Mouse (Mus musculus) limb, embryonic 14.5 days (tissue): ENCODE data around the gene Gm20388. TPM values are rescaled to one million over a fixed set of nuclear protein-coding genes. Genes with fewer than 3 reads are reported as not detected.
A peak's percentile ranks its signal among the peaks of the same experiment; 100 is the strongest.

ENCODE experiments used
- ATAC-seq: fragments of 200-750 bp; cut with Nextera tagmentation; 2 replicates; pipeline ENCODE4 v1.8.0; 2017; ENCODE audit warnings: low read depth, moderate number of reproducible peaks, moderate TSS enrichment; ENCODE audit not compliant: low FRiP score
- DNase-seq: peaks from one replicate; pipeline ENCODE4 v3.0.0-alpha.2; 2015; ENCODE audit warnings: low spot score
- H3K27ac ChIP-seq: fragments of 300-500 bp; sonication (generic); replicated peaks from 2 replicates; pipeline ENCODE4 v1.5.1; 2014; ENCODE audit warnings: low read depth, mild to moderate bottlenecking, low read length, moderate library complexity, mixed read lengths
- H3K27me3 ChIP-seq: fragments of 300-500 bp; sonication (generic); 2 replicates; pipeline ENCODE4 v1.6.1; 2014; ENCODE audit warnings: low read length, mixed read lengths; ENCODE audit not compliant: control insufficient read depth, insufficient read depth
- H3K36me3 ChIP-seq: fragments of 300-500 bp; sonication (generic); 2 replicates; pipeline ENCODE4 v1.6.1; 2014; ENCODE audit warnings: mild to moderate bottlenecking, low read length, moderate library complexity, mixed read lengths; ENCODE audit not compliant: control insufficient read depth, insufficient read depth
- H3K4me1 ChIP-seq: fragments of 300-500 bp; sonication (generic); 2 replicates; pipeline ENCODE4 v1.6.1; 2014; ENCODE audit warnings: antibody characterized with exemption, low read length, mixed read lengths; ENCODE audit not compliant: control insufficient read depth, insufficient read depth
- H3K4me2 ChIP-seq: fragments of 300-500 bp; sonication (generic); replicated peaks from 2 replicates; pipeline ENCODE4 v1.6.1; 2014; ENCODE audit warnings: low read depth, mild to moderate bottlenecking, low read length, moderate library complexity; ENCODE audit not compliant: severe bottlenecking
- H3K4me3 ChIP-seq: fragments of 300-500 bp; sonication (generic); replicated peaks from 2 replicates; pipeline ENCODE4 v1.5.1; 2014; ENCODE audit warnings: low read length
- H3K9ac ChIP-seq: fragments of 300-500 bp; sonication (generic); 2 replicates; pipeline ENCODE4 v1.6.1; 2014; ENCODE audit warnings: mild to moderate bottlenecking, low read depth, low read length, moderate library complexity; ENCODE audit not compliant: severe bottlenecking
- H3K9me3 ChIP-seq: fragments of 300-500 bp; sonication (generic); 2 replicates; pipeline ENCODE4 v1.6.1; 2016; ENCODE audit warnings: low read length; ENCODE audit not compliant: control insufficient read depth
- POLR2A ChIP-seq: fragments of 200-500 bp; IDR thresholded peaks from 2 replicates; pipeline ENCODE4 v1.8.0; 2012; ENCODE audit warnings: inconsistent platforms, mild to moderate bottlenecking, moderate library complexity, borderline replicate concordance; ENCODE audit not compliant: insufficient read depth, insufficient read length; ENCODE audit errors: extremely low read depth
- WGBS: fragments of 180-500 bp; shearing (Covaris S2); extraction: QIAGEN DNeasy Blood & Tissue Kit; methylation state at CpG from one replicate; pipeline ENCODE4 v1.1.7; 2014; 5-methylcytosine and 5-hydroxymethylcytosine counted together
- polyA plus RNA-seq, 2 experiments: library from polyadenylated mRNA; depleted of rRNA in 1 of 2; stranded (reverse) in 1 of 2; unstranded in 1 of 2; fragments of >200 nt; fragmentation: Nextera tagmentation in 1 of 2; extraction: Ambion mirVana in 1 of 2; gene quantifications; 2 replicates each; pipeline versions ENCODE4 v1.2.1 to v1.2.3; 2012 to 2014

Gene Gm20388
- polyA plus RNA-seq, 2 experiments = 1.9 to 49.9 TPM

- H3K4me1 ChIP-seq = peaks cover 14% of the 10 kb centered on the region
- 87% methylated on average over 11 of the region's 11 CpGs for WGBS
- DNase-seq (no peak), ATAC-seq (no peak)
- no peaks in the 10 kb centered on the region for H3K36me3 ChIP-seq
- H3K9me3 ChIP-seq = no peaks in the 10 kb centered on the region
- H3K27me3 ChIP-seq = no peaks in the 10 kb centered on the region
- H3K27ac ChIP-seq = no peak overlapping the region
- H3K4me2 ChIP-seq = no peak overlapping the region
- no peak for TF ChIP-seq POLR2A
- H3K4me3 ChIP-seq = no peak overlapping the region
- no peak overlapping the region for H3K9ac ChIP-seq
Observed at GRCm38 (mm10) chr8:123037487-123037886, 3126.8 kb downstream of the Gm20388 start.

DNA sequence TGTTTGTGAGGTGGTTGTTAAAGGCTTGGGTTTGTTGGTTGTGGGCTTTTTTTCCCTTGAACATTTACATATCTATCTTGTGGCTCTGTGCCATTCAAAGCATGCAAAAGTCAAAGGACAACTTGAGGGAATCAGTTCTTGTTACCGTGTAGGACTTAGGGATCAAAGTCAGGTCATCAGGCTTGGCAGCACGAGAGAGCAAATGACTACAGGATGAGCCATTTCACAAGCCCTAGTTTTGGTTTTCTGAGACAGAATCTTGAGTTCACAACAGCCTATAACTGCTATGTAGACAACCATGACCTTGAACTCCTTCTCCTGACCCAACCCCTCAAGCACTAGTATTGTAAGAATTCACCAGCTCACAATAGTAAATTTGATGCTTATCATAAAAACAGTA is 3127.7 kb downstream of the Gm20388 start:
- Histone ChIP-seq H3K4me1 (peaks cover 17% of the 10 kb centered on the region), H3K36me3 (no peaks in the 10 kb centered on the region), H3K9ac (no peak overlapping the region), H3K4me3 (no peak overlapping the region), H3K27me3 (no peaks in the 10 kb centered on the region), H3K27ac (no peak overlapping the region), H3K9me3 (no peaks in the 10 kb centered on the region), H3K4me2 (no peak overlapping the region)
- no peak for DNase-seq
- ATAC-seq = no peak
- 57% methylated on average over 2 of the region's 2 CpGs for WGBS
- no peak for TF ChIP-seq POLR2A

DNA sequence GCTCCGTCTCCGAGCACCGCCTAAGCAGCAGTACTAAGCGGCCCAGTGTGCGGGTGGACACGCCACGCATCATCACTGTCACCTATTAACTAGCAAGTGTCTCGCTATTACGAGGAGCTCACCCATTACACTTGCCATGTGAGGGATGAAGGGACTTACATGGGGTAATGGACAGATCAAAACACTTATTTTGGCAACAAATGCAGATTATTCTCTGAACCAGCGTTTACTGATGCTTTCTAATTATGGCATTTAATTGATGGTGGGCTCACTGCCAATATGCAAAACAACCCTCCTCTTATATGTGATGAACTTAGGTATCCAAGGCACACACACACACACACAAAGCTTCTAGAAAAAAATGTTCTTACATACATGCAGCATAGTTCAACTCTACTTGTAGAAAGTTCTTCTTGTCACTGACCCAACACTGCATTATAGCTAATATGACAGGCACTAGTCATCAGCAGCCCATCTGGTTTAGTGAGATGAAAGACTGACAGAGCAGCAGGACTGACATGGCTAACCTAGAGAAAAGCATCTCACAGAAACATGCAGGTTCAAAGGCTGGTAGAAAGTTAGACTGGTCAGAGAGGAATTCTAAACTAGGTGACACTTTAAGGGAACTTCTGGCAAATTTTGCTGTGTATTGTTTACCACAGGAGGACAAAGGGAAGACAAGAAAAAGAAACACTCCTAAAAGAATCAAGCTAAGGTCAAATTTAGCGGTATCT is 3128.9 kb downstream of the Gm20388 start:
- no peaks in the 10 kb centered on the region for H3K27me3 ChIP-seq
- H3K9ac ChIP-seq = 0 out of 2 replicates have a peak overlapping the region, but pooled peaks have one; percentile 3
- H3K27ac ChIP-seq = no peak overlapping the region
- H3K9me3 ChIP-seq = no peaks in the 10 kb centered on the region
- 0 out of 2 replicates have a peak, but pooled peaks cover 2% of the 10 kb centered on the region for H3K36me3 ChIP-seq
- H3K4me1 ChIP-seq = peaks cover 18% of the 10 kb centered on the region
- 84% methylated on average over 11 of the region's 11 CpGs for WGBS
- DNase-seq = no peak
- no peak for TF ChIP-seq POLR2A
- H3K4me3 ChIP-seq = no peak overlapping the region
- no peak for ATAC-seq
- peak overlapping the region; percentile 73; the same call in 1 of the 2 replicates for H3K4me2 ChIP-seq

DNA sequence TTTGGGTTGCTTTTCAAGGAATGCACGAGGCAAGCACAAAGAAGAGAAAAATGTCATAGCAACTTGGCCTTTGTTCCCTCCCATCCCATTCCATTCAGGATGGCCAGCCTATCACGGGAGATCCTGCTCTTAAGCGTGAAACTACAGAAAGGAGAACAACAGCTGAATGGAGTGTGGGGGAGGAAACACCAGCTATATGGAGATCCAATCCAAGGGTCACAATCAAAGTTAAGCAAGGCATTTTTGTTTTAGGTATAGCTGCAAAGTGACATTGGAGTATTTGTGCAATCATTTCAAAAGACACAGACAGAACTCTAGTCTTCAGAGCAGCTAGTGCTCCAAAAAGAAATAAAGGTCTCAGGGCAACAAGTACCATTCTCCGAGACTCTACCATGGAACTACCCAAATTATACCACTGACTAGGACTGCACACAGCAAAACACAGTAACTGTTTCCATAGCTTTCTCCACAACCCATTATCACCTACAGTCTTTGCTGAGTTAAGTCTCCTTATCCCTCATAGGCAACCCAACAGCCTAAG is 3129.5 kb downstream of the Gm20388 start:
- H3K36me3 ChIP-seq = 0 out of 2 replicates have a peak, but pooled peaks cover 2% of the 10 kb centered on the region
- no peaks in the 10 kb centered on the region for H3K27me3 ChIP-seq
- ATAC-seq (no peak), DNase-seq (peak; percentile 25)
- peak overlapping the region; percentile 73 for H3K4me2 ChIP-seq
- 27% methylated on average over 4 of the region's 4 CpGs for WGBS
- peaks cover 17% of the 10 kb centered on the region for H3K4me1 ChIP-seq
- no peaks in the 10 kb centered on the region for H3K9me3 ChIP-seq
- no peak for TF ChIP-seq POLR2A
- peak overlapping the region; percentile 99 for H3K4me3 ChIP-seq
- H3K27ac ChIP-seq = peak overlapping the region; percentile 96; the same call in 1 of the 2 replicates
- H3K9ac ChIP-seq = peak overlapping the region; percentile 99; the same call in 1 of the 2 replicates

DNA sequence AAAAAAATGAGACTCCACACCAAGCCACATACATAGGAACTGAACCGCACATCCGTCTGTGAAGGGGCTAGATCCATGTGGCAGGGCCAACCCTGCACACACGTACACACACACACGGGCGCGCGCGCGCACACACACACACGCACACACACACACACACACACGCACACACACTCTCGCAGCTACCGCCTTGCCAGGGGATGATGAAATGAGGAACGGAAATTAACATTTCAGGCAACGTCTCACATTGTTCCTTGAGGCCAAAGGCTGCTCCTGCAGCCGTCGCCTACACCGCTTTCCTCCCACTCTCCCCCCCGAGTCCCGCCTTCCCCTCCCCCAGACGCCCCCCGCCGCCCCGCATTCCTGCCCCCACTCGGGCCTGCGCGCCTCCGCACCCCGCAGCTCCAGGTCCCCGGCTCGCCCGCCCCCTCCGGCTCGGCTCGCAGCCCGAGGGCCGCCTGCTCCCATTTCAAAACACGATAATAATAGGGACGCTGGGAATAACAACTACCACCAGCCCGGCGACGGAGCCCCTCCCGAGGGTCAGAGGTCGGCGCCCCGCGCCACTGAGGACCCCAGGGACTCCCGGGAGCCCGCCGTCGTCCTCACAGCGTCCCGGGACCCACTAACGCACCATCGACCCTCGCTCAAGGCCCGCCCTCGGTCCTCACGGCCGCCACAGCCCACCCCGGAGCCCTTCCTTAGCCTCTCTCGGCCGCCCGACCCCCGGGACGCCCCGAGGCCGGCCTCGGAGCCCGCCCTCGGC is 3130.6 kb downstream of the Gm20388 start:
- WGBS = 1% methylated on average over 45 of the region's 71 CpGs
- H3K4me2 ChIP-seq = peak overlapping the region; percentile 73
- peak; percentile 67 for DNase-seq
- TF ChIP-seq POLR2A = no peak
- H3K4me1 ChIP-seq = peaks cover 17% of the 10 kb centered on the region
- H3K4me3 ChIP-seq = peak overlapping the region; percentile 99
- H3K9me3 ChIP-seq = no peaks in the 10 kb centered on the region
- no peaks in the 10 kb centered on the region for H3K27me3 ChIP-seq
- peak overlapping the region; percentile 99 for H3K9ac ChIP-seq
- H3K27ac ChIP-seq = peak overlapping the region; percentile 96
- no peak for ATAC-seq
- 0 out of 2 replicates have a peak, but pooled peaks cover 2% of the 10 kb centered on the region for H3K36me3 ChIP-seq
